Mouse (Mus musculus) Muller cell, postnatal 12 days (primary cell): ENCODE results near the gene Gm20489.

Experiments
- DNase-seq: peaks from one replicate; pipeline ENCODE4 v3.0.0-alpha.2; 2015; ENCODE audit errors: inconsistent ontology term

The Gm20489 gene

DNA sequence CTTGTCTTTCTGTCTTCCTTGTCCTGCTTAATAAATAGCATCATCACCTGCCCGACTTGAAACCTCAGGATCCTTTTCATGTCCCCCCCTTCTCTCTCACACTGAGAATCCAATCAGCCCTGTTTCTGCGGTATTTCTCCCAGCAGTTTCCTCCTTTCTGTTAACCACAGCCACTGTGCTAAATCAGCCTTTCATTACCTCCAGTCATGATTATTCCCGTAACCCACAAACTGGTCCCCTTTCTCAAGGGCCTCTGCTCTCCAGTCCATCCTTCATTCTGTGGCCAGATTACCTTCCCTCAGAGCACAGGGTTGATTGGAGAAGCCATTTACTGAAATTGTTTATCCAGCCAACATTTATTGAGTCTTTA lies at the start of gene Gm20489:
TSS of gene Gm20489 (minus strand) at position 269 of the 370 bp plus-strand sequence.
- no peak for DNase-seq

DNA sequence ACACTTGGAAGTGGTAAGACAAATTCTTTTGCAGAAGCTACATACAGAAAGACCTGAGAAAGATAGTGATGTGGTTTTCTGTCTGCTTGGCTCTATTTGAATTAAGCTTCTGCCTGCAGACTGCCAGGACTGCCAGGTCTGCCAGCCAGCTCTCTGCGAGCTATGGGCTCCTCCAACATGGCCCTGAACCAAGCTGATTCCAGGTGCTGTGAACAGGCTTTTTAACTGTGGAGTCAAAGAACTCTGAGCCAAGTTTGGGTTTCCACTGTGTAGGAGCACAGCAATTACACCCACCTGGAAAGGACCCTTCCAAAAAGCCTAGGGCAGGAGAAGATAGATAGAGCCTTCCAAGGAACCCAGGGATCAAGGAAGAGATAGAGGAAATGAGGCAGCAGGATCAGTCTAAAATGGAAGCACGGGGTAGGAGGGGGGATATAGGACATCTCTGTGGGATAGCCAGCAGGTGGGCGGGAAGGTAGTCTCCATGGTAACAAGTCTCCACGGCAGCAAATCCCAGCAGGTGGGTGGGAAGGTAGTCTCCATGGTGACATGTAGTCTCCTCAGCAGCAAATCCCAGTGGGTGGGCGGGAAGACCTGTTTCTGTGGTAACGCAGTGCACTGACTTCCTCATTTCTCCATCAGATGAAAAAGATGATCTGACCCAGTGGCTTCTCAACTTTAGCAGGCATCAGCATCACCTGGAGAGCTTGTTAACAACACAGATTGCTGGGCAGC lies 45.0 kb upstream of the Gm20489 start:
- no peak for DNase-seq

DNA sequence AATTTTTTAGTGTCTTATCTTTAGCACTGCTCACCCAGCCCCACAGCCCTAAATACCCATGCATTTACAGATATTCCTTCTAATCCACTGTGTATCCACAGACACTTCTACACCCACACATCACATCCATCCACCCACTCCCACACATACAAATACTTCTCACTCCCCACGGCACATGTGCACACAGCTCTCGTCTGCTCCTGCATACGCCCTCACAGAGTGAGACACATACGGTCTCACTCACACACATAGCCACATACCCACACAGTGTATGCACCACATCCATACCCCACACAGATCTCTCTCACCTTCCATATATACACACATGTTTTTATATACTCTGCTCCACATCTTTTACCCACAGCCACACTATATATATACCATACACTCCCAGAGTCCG lies 40.5 kb upstream of the Gm20489 start:
- DNase-seq, result no peak

DNA sequence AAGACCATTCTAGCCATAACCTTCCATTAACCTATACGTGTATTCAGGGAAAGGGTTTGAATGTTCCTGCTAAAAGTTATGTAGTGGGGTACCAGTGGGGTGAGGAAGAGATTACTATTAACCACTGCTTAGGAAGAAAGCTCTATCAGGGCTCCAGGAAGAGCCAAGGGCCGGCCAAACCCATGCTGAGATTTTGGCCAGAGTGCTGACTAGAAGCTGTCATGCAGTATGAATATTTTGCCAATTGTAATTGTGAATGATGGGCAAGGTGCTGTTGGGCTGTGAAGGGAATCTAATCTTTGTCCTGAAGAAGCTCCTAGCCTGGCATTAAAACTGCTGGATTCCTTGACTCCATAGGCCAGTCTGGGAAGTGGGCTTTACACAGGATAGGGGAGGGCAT lies 35.8 kb upstream of the Gm20489 start:
- no peak for DNase-seq

DNA sequence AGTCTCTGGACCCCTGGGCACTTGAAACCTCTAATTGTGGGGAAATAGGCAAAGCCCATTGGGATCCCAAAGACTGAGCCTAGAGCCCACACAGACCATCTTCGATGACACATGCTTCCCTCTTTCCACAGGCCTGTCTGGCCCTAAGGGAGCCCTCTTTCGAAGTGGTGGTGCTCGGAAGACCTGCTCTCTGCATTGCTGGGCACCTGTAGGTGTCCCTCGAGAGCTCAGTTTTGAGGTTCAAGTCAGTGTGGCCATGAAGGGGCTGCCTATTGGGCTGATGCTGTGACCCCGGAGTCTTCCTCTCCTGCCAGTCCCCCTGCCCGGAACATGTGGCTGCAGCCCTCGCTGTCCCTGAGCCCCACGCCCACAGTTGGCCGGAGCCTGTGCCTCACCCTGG lies 32.8 kb upstream of the Gm20489 start:
- DNase-seq, result no peak

DNA sequence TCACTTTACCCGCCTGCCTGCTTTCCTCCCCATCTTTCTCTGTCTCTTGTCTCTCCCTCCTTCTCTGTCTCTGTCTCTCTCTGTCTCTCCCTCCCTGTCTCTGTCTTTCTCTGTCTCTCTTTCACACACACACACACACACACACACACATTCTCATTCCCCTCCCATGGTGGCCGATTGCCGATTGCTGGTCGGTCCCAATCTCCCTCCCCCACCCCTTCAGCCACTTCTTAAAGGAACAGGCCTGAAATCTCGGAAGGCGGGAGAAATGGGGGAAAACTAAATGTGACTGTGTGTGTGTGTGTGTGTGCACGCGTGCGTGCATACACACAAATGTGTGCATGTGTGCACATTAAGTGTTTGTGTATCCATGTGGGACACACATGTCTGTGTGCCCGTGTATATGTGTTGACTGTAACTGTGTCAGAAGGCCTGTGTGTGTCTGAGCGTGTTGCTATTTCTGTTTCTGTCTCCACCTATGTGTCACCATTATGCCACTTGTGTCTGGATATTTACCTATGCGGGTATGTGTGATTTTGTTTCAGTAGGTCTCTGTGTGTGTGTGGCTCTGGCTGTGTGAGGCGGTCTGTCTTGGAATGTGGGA lies 31.7 kb upstream of the Gm20489 start:
- peak; percentile 52 for DNase-seq

DNA sequence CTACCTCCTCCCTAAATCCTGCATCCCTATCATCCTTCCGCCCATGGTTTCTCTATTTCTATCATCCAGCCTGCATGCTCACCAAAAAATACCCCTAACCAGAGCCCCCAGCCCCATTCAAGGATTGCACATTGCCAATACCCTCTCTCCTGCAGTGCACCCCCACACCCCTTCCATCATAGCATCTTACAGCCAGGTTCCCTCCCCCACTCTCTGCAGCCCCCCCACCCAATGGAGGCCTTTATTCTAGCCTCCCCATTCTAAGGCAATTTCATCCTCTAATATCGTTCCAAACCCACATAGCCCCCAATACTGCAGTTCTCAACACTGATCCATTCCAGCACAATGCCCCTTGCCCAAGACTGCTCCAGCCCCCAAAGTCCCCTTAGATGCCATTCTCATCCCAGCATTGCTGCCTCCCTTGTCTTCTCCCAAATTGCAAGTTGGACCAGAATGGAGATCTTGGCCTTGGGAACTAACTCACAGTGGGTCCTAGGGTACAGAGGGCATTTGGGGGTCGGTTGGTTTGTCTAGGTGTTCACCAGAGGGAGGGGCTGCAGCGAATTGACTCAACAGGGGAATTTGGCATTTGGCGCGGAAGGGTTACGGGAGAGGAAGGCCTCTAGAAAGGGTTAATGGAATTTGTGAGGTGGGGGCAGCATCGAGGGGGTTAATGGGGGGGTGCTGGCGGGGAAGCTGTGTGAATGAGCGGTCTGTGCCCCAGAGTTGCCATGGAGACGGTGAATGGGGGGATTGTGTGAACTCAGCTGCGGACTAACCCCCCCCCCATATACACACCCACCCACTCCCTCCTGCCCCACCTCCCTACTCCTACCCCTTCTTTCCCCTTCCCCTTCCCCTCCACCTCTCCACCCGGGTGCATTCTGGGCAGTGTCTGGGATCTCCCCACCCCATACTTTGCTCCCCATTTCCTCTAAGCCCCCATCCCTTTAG lies 30.9 kb upstream of the Gm20489 start:
- DNase-seq, result peak; percentile 19

DNA sequence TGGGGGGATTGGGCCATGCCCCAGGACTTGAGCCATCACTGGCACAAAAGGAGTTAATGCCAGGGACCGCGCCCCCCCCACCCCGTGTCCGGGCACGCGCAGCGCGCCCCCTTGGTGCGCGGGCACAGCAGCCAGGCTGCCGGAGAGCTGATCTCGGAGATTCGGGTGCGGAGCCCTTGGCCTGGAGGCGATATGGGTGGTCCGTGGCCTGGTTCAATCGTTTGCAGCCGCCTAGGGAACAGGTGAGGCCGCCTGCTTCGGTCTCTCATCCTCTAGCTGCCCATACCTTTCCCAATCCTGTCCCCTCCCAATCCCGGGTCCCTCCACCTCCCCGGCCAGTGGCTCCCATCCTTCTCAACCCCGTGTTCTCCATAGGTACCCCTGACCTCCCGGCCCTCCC lies 30.2 kb upstream of the Gm20489 start, which contains the start of gene Nlgn3:
TSS of gene Nlgn3 (plus strand) at position 114 of the 400 bp plus-strand sequence.
- DNase-seq, result peak; percentile 29

DNA sequence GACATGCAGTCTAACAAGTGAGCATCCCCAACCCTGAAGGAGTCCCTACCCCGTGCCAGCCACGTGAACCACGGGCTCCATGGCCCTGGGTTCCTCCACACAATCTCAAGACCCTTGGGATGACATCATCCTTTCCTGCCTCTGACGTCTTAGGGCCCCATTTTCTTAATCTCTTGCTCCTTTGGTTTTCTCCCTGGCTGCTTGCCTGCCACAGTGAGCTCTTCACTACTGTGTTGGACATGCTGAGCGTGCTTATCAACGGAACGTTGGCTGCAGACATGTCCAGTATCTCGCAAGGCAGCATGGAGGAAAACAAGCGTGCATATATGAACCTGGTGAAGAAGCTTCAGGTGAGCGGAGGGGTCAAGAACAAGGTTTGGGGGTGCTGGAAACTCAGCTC lies 21.3 kb upstream of the Gm20489 start:
- no peak for DNase-seq

DNA sequence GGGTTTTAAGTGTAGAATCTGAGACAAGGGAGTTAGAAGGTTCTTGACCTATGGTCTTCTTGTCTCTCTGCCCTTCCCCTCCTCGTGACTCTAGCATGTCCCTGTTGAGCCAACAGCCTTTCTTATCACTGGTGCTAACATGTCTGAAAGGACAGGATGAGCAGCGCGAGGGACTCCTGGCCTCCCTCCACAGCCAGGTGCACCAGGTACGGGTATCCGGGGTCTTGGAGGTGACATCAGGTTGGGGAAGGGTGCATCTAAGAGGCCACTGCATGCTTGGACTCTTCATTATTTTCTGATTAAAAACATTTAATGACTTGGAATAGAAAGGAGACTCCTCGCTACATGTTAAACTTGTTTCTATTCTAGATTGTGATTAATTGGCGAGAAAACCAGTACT lies 20.2 kb upstream of the Gm20489 start:
- no peak for DNase-seq

DNA sequence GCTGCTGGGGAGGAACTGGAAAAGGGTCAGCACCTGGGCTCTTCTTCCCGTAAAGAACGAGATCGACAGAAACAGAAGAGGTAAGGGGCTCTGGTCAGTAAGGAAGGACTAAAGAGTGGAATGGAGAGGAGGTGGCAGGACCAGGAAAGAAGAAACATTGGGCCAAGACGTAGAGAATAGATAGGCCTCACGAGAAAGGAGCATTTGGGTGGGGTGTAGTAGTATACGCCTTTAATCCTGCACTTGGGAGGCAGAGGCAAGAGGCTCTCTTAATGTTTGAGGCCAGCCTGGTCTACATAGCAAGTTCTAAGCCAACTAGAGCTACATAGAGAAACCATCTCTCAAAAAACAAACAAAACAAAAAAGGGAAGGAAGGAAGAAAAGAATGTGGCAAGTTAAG lies 19.6 kb upstream of the Gm20489 start:
- no peak for DNase-seq

DNA sequence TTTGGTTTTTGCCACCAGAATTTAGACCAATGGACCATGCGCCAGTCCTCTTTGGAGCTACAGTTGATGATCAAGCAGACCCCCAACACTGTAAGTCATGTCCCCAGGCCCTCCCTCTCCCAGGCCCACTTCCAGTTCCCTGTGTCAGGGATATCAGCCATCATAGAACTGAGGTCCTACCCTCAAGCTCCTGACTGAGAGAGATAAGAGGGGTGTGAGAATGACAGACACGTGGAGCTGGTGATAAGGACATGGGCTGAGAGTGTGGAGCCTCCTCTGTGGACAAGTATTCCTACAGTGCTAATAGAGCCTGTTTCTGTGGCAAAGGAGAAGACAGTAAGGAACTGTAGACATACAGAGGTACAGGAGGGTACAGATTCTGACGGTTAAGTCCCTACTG lies 18.7 kb upstream of the Gm20489 start:
- no peak for DNase-seq

DNA sequence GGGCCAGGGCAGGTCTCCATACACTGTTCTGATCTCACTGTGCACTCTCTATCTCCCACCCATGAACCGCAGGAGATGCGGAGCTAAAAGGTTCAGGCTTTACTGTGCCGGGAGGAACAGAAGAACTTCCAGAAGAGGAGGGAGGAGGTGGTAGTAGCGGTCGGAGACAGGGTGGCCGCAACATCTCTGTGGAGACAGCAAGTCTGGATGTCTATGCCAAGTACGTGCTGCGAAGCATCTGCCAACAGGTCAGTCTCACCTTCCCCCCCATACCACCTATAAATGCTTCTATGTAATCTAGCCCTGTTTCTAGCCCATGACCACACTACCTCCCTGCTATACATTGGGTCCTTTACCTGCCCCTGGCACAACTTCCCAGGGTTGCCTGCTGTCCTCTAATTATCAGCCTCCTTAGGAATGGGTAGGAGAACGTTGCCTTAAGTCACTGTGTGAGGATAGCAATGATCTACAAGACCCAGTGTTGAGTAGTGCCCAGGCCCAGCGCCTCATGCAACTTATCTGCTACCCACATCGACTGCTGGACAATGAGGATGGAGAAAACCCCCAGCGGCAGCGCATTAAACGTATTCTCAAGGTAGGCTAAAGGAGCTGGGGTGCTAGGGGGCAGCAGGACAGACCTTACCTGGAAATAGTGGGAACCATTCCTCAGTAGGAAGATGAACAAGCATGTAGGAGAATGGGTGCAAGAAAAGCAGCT lies 17.3 kb upstream of the Gm20489 start:
- no peak for DNase-seq

DNA sequence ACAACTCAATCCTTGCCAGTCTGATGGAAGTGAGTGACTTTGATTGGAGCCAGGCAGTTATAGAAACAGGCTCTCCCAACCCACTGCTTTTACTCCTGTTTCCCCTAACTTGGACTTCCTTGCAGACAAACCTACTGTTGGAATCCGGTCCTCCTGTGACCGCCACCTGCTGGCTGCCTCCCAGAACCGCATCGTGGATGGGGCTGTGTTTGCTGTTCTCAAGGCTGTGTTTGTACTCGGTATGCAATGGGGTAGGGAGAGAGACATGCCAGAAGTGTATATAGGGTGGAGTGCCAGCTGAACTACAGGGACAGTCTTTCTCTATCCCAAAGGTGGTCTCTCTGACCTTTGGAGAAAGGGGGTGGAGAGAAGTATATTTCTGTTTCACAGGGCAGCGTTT lies 16.7 kb upstream of the Gm20489 start:
- DNase-seq, result peak; percentile 16

DNA sequence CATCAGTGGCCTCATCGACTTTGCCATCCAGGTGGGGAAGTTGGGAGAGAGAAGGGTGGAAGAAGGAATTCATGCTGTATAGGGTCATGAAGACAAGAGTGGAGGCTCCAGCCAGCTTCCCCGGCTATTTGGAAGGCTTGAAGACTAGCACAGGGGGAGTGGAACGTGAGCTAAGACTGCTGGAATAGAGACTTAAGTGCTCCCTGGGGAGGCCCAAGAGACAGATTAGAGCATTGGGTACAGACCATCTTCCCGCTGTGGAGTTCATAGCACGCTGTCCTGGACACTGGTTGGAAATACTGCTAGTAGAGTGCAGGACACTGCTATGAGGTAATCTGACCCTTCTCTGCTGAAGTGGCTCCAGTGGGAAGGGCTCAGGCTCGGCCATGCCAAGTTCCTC lies 14.0 kb upstream of the Gm20489 start:
- no peak for DNase-seq

DNA sequence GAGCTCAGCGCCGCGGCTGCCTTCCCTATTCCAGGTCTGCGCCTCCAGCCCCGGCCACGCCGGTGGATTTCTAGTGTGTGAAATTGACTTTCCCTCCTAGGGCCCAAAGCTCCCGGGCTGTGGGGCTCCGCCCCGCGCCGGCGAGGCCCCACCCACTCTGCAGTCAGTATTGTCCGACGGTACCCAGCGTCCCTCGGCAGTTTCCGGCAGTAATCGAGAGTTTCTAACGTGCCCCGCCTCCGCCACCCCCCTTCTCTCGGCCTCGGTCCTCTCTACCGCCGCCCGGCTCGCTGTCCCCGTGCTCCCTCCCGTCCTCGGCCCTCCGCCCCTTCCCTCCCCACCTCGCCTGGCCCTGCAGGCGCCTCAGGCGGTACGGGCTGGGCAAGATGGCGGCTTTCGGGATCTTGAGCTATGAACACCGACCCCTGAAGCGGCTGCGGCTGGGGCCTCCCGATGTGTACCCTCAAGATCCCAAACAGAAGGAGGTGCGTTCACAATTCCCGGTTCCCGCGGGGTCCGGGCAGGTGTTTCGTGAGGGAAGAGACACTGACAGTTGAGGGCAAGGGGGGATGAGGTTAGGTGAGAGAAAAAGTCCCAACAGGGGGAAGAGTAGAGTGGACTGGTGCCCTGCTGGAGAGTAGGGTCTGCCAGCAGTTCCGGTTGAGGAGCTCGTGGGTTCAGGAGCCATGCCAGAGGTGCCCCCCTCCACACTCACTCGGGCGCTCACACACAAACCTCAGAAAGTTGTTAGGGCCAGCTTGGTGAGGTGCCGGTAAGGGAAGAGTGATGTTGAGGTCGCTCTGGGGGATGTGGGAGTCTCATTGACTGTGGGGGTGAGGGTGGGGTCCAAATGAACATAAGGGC lies 5.3 kb upstream of the Gm20489 start, which contains the start of gene Med12:
TSS of gene Med12 (plus strand) at position 156 of the 864 bp plus-strand sequence.
- DNase-seq, result peak; percentile 92

DNA sequence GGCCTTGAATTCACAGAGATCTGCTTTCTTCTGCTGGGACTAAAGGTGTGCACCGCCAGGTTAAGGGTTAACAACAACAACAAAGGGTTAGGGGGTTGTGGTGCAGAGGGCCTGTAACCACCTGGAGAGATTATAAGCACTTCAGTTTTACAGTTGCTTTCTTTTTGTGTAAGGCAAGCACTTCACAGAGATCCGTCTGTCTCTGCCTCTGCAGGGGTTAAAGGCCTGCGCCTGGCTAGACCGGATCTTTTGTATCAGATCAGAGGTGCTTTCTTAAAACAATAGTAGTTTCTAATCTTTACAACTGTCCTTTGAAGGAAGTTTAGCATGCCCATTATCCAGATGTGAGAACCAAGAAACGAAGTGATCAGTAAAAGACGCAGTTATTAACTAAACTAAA lies 4.6 kb upstream of the Gm20489 start:
- DNase-seq, result no peak

DNA sequence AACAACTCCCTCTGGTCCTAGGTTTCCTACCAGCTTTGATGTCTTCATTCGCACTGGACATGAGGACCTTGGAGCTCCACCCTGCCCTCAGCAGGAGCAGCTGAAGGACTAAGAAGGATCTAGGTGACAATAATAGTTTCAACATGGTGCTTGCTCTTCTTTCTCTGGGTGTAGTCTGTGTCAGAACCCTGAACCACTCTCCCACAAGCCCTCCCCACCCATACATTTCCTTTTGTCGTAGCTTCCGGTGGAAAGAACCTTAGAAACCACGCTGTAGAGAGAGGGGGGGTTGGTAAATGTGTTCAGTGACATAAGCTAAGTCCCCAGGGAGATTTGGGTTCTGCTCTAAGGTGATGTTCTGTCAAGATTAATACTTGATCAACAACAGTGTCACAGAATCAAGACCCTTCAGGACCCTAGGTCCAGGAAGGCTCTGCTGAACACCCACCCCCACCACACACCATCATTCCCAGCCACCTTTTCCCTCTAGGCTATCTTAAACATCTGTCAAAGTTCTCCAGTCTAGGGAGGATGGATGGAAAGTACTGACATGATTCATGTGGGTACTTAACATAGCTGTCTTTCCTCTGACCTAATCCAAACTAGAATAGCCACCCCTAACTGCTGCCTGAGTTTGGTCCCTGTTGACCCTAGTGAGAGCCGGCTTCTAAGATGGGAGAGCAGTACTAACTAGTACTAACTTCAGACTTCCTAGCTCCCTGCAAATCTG lies 633 bp downstream of the Gm20489 start, which contains the start of gene Il2rg:
TSS of gene Il2rg (minus strand) at position 231 of the 730 bp plus-strand sequence.
- no peak for DNase-seq

DNA sequence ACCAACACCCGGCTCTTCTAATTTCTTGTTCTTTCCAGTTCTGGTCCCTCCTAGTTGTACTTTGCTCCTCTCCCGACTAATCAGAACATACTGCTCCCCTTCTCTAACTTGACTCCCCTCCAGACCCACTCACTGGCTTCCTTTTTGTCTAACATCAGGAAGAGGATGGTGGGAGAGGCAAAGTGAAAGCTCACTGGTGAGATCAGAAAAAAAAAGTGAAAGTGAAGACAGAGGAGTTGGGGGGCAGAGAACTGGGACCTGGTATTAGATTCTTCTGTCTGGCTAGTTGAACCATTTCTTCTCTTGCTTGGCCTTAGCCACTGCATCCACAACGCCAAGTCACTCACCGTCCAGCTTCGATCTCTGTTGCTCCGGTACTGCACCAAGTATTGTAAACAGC lies 2.2 kb downstream of the Gm20489 start:
- DNase-seq, result no peak

DNA sequence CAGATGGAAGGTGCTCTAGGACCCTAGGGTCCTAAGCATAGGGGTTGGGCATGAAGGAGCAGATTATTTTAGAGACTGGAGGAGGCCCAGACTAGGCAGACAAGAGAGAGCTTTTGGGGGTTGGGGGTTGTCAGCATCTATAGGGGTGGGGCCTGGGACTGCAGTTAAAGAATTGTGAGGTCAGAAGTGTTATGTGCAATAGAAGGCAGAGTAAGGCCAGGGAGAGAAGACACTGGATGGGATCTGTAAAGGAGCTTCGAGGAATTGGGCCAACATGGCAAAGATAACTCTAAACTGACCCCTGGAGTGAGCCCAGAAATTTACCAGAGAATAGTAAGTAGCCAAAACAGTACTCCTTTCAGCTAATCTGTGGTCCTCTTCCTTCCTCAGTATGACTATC lies 4.9 kb downstream of the Gm20489 start, which contains the start of gene Gm614:
TSS of gene Gm614 (minus strand) at position 101 of the 400 bp plus-strand sequence.
- DNase-seq, result no peak
